Mouse (Mus musculus) kidney, postnatal 14 days (tissue): ENCODE results near the gene Slc5a11.
A peak's percentile ranks its signal among the peaks of the same experiment; 100 is the strongest.

ENCODE experiments used
- DNase-seq: peaks from one replicate; pipeline ENCODE4 v3.0.0; 2022; ENCODE audit warnings: mixed read lengths

The Slc5a11 gene

GRCm38 (mm10) chr7:123287903-123288302 lies 73.3 kb downstream of the Slc5a11 start:
- DNase-seq = no peak

- no peak for DNase-seq
Observed at GRCm38 (mm10) chr7:123289176-123289575, 74.6 kb downstream of the Slc5a11 start.

- no peak for DNase-seq
Observed at GRCm38 (mm10) chr7:123291942-123292341, 77.4 kb downstream of the Slc5a11 start.

- DNase-seq = no peak
Observed at GRCm38 (mm10) chr7:123293898-123294297, 79.3 kb downstream of the Slc5a11 start.

- DNase-seq = no peak
Observed at GRCm38 (mm10) chr7:123295423-123295822, 80.8 kb downstream of the Slc5a11 start.

- no peak for DNase-seq
Observed at GRCm38 (mm10) chr7:123296097-123296496, 81.5 kb downstream of the Slc5a11 start.

- peak; percentile 25 for DNase-seq
Observed at GRCm38 (mm10) chr7:123298225-123298624, 83.6 kb downstream of the Slc5a11 start.

GRCm38 (mm10) chr7:123300258-123300657 lies 85.7 kb downstream of the Slc5a11 start:
- DNase-seq = no peak

- no peak for DNase-seq
Observed at GRCm38 (mm10) chr7:123305397-123305796, 90.8 kb downstream of the Slc5a11 start.

GRCm38 (mm10) chr7:123307236-123307635 lies 92.7 kb downstream of the Slc5a11 start:
- DNase-seq = no peak

GRCm38 (mm10) chr7:123307887-123308558 lies 93.4 kb downstream of the Slc5a11 start:
- no peak for DNase-seq

GRCm38 (mm10) chr7:123311836-123312235 lies 97.3 kb downstream of the Slc5a11 start:
- no peak for DNase-seq

GRCm38 (mm10) chr7:123312738-123313137 lies 98.2 kb downstream of the Slc5a11 start:
- DNase-seq = no peak

GRCm38 (mm10) chr7:123322452-123323121 lies 108.0 kb downstream of the Slc5a11 start:
- no peak for DNase-seq
